Mouse (Mus musculus) cortical plate, adult 2 months (tissue): ENCODE data around the gene Gadd45g. TPM values are rescaled to one million over a fixed set of nuclear protein-coding genes. Genes with fewer than 3 reads are reported as not detected.

Source experiments
- H3K27ac ChIP-seq: fragments of 200-500 bp; 2 replicates; pipeline ENCODE4 v1.5.1; 2012; ENCODE audit warnings: low read length, control low read depth, inconsistent platforms; ENCODE audit not compliant: insufficient read depth
- H3K4me1 ChIP-seq: fragments of 200-500 bp; 2 replicates; pipeline ENCODE4 v1.6.1; 2011; ENCODE audit warnings: low read length; ENCODE audit not compliant: control insufficient read depth, insufficient read depth
- H3K4me3 ChIP-seq: fragments of 200-500 bp; 2 replicates; pipeline ENCODE4 v1.5.1; 2011; ENCODE audit warnings: mild to moderate bottlenecking, low read length, control low read depth; ENCODE audit not compliant: insufficient read depth
- CTCF ChIP-seq: fragments of 200-500 bp; IDR thresholded peaks from 2 replicates; pipeline ENCODE4 v1.5.1; 2011; ENCODE audit warnings: mild to moderate bottlenecking, control low read depth, low read length; ENCODE audit not compliant: insufficient read depth; ENCODE audit errors: extremely low read depth
- POLR2A ChIP-seq: fragments of 200-500 bp; IDR thresholded peaks from 2 replicates; pipeline ENCODE4 v1.6.1; 2011; ENCODE audit warnings: mild to moderate bottlenecking, low read length, control low read depth; ENCODE audit not compliant: insufficient read depth; ENCODE audit errors: extremely low read depth
- polyA plus RNA-seq: library from polyadenylated mRNA; depleted of rRNA; stranded (reverse); fragments of >200 nt; gene quantifications from 2 replicates; pipeline ENCODE4 v1.2.3, GENCODE M21; 2012

Gadd45g gene
- polyA plus RNA-seq, 1 experiment, result 41.9 TPM

DNA sequence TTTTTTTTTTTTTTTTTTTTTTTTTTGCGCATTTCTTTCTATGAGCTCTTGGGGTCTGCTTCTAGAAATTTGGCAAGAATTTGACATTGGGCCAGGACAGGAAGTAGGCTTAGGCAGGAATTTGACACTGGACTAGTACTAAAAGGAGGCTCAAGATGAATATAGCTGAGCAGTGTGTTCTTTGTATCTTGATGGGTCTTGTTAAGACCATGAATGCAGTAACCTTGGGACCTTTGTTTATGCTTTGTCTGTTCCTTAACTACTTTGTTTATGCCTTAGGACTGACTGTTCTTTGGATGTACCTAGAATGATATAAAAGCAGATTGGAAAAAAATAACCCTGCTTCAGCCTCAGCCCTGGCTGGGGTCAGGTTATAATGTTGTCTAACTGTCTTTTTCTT is 16.3 kb downstream of the Gadd45g start:
- no peak overlapping the region for H3K27ac ChIP-seq
- no peak overlapping the region for H3K4me3 ChIP-seq
- no peaks in the 10 kb centered on the region for H3K4me1 ChIP-seq
- TF ChIP-seq CTCF (no peak), POLR2A (no peak)

DNA sequence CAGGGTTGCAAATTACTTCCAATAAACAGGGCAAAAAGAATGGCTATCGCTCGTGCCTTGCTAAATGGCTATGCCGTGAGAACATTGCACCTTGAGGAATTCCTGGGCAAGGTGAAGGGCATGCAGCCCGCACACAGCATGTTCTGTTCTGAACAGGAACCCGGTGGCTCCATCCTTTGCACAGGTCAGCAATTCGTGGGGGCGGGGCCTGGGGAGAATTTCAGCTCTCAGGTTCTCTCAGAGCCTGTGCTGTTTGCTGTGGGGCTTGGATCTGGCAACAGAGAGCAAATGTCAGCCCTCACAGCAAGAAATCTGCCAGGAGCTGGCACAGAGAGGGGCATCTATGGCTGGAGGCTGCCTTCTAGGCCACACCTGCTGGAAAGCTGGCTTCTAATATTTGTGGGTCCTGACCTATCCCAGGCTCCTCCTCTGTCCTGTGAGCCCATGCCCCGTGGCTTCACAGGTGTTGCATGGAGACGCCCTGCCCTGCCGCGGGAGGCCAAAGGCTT is 19.7 kb downstream of the Gadd45g start:
- H3K27ac ChIP-seq, result no peak overlapping the region
- TF ChIP-seq CTCF (no peak), POLR2A (no peak)

GRCm38 (mm10) chr13:51868491-51869128 is 22.1 kb downstream of the Gadd45g start:
- TF ChIP-seq CTCF (no peak), POLR2A (no peak)

More for the DNA sequence above, 19.7 kb downstream of the Gadd45g start:
- Histone ChIP-seq H3K4me3 (no peak overlapping the region), H3K4me1 (no peaks in the 10 kb centered on the region)

DNA sequence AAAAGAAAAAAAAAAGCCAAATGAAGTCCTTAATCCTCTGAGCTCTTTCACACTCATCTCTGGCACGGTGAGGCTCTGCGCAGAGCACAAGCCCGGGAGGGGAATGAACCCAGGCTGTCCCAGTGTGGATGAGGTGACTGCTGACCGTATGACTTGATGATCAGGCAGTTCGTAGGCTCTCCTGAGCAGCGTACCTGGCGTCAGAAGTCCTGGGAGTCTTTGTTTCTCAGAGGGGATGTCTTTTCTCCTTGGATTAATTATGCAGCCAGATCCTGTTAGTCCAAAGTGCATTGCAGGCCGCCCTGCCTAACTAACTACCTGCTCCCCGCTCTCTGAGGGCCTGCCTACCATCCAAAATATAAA is 22.6 kb downstream of the Gadd45g start:
- TF ChIP-seq CTCF (no peak), POLR2A (no peak)
- Histone ChIP-seq H3K4me3 (no peak overlapping the region), H3K4me1 (no peaks in the 10 kb centered on the region), H3K27ac (no peak overlapping the region)

More at GRCm38 (mm10) chr13:51868491-51869128, 22.1 kb downstream of the Gadd45g start:
- H3K27ac ChIP-seq, result no peak overlapping the region
- no peak overlapping the region for H3K4me3 ChIP-seq
- no peaks in the 10 kb centered on the region for H3K4me1 ChIP-seq

DNA sequence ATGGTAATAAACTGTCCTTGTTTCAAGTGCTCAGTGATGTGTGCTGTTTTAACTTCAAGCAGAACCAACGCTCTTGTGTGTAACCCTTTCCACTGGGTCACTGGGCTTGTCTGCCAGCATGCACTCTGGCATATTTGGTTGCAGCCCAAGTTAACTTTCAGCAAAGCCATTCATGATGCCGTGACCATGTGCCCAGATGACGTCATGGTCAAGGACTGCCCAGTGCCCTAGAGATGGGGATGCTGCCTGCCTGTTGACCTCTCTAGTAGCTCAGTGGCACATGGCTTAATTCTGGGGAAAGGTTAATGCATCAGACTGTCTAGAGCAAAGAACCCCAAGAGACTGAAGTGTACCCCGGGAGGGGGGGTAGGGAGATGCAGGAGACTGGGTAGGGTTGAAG is 24.7 kb downstream of the Gadd45g start:
- Histone ChIP-seq H3K4me1 (no peaks in the 10 kb centered on the region), H3K27ac (no peak overlapping the region), H3K4me3 (no peak overlapping the region)
- TF ChIP-seq POLR2A (no peak), CTCF (no peak)

- Histone ChIP-seq H3K4me3 (no peak overlapping the region), H3K4me1 (no peaks in the 10 kb centered on the region), H3K27ac (no peak overlapping the region)
- TF ChIP-seq POLR2A (no peak), CTCF (no peak)
Observed at GRCm38 (mm10) chr13:51872252-51872962, 25.9 kb downstream of the Gadd45g start.

GRCm38 (mm10) chr13:51872963-51873514 is 26.6 kb downstream of the Gadd45g start:
- H3K27ac ChIP-seq, result no peak overlapping the region
- no peaks in the 10 kb centered on the region for H3K4me1 ChIP-seq
- no peak overlapping the region for H3K4me3 ChIP-seq
- no peak for TF ChIP-seq POLR2A
- no peak for TF ChIP-seq CTCF

DNA sequence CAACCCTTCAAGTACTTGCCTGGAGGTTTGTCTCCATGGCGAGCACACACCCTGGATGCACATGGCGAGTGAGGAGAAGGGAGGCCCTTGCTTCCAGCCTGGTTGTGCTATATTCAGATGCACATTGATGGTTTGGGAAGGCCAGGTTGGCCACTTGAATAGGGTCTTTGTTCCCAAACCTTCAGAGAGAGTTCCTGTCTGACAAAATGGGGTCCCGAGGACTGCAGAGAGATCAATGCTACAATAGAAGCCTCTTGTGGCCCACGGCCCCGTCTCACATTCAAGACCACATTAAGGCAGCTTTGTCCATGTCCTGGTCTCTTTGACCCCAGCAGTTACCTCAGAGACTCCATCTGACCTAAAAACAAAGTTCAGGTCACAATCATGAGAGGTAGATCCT is 27.3 kb downstream of the Gadd45g start:
- H3K4me1 ChIP-seq, result no peaks in the 10 kb centered on the region
- H3K4me3 ChIP-seq, result no peak overlapping the region
- H3K27ac ChIP-seq, result no peak overlapping the region
- TF ChIP-seq POLR2A (no peak), CTCF (no peak)

GRCm38 (mm10) chr13:51876131-51876530 is 29.7 kb downstream of the Gadd45g start:
- no peak for TF ChIP-seq POLR2A
- TF ChIP-seq CTCF, result no peak
- Histone ChIP-seq H3K4me3 (no peak overlapping the region), H3K4me1 (no peaks in the 10 kb centered on the region), H3K27ac (no peak overlapping the region)
